Mouse (Mus musculus) MN1 (cell line): ENCODE data around the gene Ranbp9.

ENCODE experiments used
- DNase-seq: peaks from one replicate; pipeline ENCODE4 v3.0.0-alpha.2; 2016; ENCODE audit warnings: low spot score

Gene Ranbp9

GRCm38 (mm10) chr13:43450686-43451085 is 30.4 kb downstream of the Ranbp9 start:
- DNase-seq: no peak

DNA sequence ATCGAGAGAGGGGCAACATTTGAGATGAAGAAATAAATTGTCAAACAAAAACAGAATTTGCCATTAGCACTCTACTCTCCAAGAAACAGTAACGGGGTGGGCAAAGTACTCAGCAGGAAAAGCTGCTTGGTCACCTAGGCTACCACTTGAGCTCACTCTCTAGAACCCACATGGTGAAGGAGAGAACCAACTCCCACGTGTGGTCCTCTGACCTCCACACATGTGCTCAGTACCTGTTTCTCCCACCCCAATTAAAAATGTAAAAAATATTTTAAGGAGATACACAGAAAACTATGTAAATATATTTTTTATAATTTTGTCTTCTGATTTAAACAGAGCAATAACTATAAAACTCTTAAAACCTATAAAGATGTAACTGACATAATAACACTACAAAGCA is 33.4 kb downstream of the Ranbp9 start:
- DNase-seq: no peak

DNA sequence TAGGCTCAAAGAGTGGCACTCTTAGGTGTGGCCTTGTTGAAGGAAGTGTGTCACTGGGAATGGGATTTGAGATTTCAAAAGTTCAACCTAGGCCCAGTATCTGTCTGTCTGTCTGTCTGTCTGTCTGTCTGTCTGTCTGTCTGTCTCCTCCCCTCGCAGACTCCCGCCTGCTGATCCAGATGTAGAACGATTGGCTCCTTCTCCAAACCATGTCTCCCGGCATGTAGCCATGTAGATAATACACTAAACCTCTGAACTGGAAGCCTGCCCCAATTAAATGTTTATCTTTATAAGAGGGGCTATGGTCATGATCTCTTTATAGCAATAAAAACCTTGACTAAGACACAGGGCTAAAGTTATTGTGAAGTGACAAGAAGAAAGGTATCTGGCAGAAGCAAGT is 35.3 kb downstream of the Ranbp9 start:
- DNase-seq: no peak

GRCm38 (mm10) chr13:43444717-43445116 is 36.4 kb downstream of the Ranbp9 start:
- no peak for DNase-seq

DNA sequence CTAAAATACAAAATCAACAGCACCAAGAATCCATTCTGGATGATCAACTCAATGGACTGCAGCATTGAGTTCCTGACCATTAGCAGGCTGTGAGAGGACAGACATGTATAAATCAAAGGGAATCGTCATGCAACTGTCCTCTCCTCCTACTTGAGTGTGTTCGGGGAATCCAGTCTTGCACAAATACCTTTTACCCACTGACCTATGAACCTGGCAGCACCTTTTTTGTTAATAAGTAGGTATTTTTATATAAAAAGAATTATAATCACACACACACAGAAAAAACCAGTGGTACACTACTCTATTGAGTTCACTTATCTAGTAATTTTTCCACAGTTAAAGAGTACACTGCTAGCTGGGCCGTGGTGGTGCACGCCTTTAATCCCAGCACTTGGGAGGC is 37.4 kb downstream of the Ranbp9 start:
- DNase-seq: no peak

- no peak for DNase-seq
Measured at GRCm38 (mm10) chr13:43442551-43442950, 38.5 kb downstream of the Ranbp9 start.

DNA sequence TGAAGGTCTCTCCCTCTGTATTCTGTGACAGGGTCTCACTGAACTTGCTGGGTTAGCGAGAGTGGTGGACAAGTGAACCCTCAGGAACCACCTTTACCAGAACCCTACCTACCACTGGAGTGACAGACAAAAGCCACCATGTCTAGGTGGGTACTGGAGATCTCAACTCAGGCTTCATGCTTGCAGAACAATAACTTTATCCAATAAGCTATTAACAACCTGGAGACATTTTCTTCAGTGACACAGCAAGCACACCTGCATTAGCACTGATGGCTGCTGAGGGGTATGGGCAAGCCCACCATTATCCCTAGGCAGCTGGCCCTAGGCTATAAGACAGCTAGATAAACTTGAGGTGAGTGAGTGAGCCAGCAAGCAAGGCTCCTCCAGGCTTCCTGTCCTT is 40.7 kb downstream of the Ranbp9 start:
- DNase-seq: no peak

DNA sequence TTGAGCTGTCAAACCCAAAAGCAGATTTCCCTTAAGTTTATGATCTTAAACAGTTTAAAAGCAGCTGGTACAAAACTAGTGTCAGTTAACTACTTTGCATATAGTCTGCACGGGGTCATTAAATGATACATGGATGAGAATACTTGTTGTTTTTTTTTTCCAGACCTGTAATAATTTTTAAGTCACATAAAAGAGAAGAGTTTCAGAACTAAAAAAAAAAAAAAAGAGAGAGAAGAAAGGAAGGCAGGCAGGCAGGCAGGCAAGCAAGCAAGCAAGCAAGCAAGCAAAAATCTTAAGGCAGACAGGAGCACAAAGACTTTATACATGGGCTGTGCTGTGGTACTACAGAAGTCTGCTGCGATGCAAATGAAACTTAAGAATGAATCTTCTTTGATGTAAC is 47.7 kb downstream of the Ranbp9 start:
- DNase-seq: no peak

DNA sequence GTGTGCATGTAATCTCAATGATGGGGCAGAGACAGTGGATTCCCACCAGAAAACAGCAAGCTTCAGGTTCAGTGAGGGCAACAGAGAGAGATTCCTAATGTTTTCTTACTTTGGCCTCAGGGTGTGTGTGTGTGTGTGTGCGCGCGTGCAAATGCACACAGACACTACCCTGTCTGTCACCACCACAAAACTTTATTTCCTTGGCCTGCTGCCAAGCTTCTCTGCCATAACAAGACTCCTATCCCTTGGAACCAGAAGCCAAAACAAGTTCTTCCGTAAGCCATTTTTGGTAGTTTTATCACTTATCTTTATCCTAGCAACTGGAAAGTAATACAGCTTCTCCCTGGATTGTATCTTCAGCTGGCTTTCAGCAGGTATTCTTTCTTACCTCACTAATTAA is 52.6 kb downstream of the Ranbp9 start:
- no peak for DNase-seq

- DNase-seq: no peak
Measured at GRCm38 (mm10) chr13:43415249-43415648, 65.8 kb downstream of the Ranbp9 start.

DNA sequence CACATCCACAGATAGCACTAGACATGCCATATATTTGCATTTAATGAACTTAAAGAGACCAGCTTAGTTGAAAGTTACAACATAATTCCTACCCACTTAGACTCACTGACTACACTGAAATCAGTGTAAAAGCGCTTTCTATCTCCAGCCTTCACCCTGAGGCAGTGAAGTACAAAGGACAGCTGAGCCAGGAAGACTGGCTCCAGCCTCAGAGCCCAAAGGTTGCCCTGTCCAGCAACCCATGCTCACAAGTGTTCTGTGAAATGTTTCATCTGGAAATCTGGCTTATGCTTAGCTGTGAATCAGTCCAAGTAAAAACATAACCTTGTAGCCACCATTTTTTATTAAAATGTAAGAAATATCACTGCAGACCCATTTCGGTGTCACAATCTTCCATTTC is 67.5 kb downstream of the Ranbp9 start:
- no peak for DNase-seq

GRCm38 (mm10) chr13:43412311-43412710 is 68.8 kb downstream of the Ranbp9 start:
- DNase-seq: no peak

- DNase-seq: no peak
Measured at GRCm38 (mm10) chr13:43399576-43399975, 81.5 kb downstream of the Ranbp9 start.

DNA sequence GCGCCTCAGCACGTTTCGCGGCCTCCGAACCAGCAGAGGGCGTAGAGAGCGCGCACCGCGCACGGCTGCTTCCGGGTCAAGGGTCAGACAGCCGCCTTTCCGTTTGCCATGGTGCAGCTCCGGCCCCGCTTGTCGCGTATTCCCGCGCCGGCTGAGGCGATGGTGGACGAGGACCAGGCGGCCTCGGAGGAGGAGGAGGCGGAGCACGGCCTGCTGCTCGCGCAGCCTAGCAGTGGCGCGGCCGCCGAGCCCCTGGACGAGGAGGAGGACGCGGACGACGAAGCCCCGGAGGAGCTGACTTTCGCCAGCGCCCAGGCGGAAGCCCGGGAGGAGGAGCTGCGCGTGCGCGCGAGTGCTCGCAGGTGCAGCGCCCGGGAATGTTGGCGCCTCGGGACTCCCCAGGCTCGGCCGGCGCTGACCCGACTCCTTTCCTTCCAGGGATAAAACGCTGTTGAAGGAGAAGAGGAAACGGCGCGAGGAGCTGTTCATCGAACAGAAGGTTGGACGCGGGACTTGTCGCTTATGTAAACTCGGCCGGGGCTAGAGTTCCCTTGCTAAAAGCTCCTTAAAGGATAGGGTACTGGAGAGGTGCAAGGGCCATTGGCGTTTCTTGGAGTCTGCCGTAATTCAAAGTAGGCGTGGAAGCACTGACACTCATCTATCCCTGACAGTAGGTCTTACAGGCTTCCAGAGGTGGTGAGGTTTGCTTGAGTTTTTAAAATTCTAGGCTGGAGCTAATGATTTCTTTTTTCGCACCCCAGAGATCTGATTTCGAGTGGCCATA is 82.6 kb downstream of the Ranbp9 start, which contains the start of gene Nol7:
Nol7 (plus strand) TSS at position 94 of the 784 bp plus-strand sequence.
- peak; percentile 91 for DNase-seq

DNA sequence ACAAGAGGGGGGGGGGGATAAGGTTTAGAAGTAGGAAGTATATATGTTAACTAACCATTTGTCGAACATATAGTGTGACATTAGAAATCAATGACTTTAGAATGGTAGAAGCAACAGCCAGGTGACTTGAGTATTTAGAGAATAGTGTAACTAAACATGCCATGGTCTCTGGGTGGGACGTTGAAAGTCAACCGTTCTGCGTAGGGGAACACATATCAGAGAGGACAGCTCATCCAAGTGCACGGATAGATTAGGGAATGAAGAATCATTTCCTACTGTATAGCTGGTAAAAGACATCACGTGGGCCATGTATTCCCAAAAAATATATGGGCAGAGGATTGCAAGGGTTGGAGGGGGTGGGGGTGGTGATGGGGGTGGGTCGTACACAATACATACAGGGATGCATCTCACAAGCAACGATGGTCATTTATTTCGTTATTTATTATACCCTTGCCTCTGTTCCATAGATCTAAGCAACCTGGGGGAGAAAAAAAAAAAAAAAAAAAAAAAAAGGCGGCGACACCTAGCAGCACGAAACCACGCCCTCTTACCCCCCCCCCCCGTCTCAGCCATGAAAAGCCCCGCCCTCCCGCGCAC is 83.3 kb downstream of the Ranbp9 start:
- no peak for DNase-seq

GRCm38 (mm10) chr13:43385321-43385720 is 95.8 kb downstream of the Ranbp9 start:
- no peak for DNase-seq

GRCm38 (mm10) chr13:43379989-43380388 is 101.1 kb downstream of the Ranbp9 start:
- DNase-seq: no peak

DNA sequence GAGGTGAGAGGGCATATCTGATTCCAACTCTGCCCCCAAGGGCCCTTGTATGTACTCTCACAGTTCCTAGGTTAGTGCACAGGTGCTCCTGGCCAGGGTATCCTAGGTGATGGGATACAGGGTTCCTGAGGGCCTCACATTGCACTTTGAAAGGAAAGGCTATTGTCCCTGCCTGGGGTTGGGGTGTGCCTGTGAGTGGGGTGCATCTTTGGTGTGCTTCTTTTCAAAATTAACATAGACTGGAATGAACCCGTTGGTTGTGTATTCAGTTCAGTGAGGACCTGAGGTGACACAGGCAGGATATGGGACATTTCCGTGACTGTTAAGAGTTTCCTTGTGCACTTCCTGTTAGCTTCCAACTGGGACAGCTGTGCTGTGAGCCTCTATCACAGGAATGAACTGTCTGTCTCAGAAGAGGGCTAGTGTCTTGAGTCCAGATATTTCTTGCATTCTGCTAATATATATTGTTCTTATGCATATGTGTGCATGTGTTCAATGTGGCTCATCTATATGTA is 106.1 kb downstream of the Ranbp9 start:
- no peak for DNase-seq

DNA sequence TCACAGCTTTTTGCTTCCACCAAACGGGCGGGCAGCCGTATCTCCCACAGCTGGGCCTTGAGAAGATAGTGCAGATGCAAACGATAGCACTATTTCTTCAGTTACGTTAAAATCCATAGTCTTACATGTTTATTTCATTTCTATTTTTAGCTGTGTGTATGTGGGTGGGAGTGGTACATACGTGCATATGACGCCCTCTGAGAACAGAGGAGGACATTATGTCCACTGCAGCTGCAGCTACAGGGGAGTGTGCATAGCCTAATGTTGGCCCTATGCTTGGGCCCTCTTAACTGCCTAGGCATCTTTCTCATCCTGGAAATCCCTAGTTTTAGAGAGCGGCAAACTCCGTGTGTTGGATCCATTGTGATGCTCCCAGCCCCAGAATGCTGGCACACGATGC is 106.9 kb downstream of the Ranbp9 start:
- DNase-seq: no peak

- DNase-seq: no peak
Measured at GRCm38 (mm10) chr13:43372892-43373291, 108.2 kb downstream of the Ranbp9 start.

- no peak for DNase-seq
Measured at GRCm38 (mm10) chr13:43370063-43370462, 111.0 kb downstream of the Ranbp9 start.

- DNase-seq: no peak
Measured at GRCm38 (mm10) chr13:43365825-43366184, 115.3 kb downstream of the Ranbp9 start.

- peak; percentile 73 for DNase-seq
Measured at GRCm38 (mm10) chr13:43364985-43365824, 115.9 kb downstream of the Ranbp9 start, which contains the start of gene Sirt5. Gene Sirt5 (plus strand): TSS chr13:43365496.
